Mouse (Mus musculus) gonadal fat pad, adult 2 months (tissue): ENCODE measurements at regions not wholly inside any gene's neighbourhood (a gene's known extent, or its start where the extent isn't known, plus 50 kb on each side); places are given as distances from the start of the nearest gene placed in this dataset.

Source experiments
- DNase-seq: peaks from one replicate; pipeline ENCODE4 v3.0.0-alpha.2; 2012; ENCODE audit warnings: low read depth

- no peak for DNase-seq
Observed at GRCm38 (mm10) chr9:25374161-25374560, 107.2 kb upstream of the Eepd1 start.

GRCm38 (mm10) chr9:25376209-25376608, 105.1 kb upstream of the Eepd1 start:
- no peak for DNase-seq

DNA sequence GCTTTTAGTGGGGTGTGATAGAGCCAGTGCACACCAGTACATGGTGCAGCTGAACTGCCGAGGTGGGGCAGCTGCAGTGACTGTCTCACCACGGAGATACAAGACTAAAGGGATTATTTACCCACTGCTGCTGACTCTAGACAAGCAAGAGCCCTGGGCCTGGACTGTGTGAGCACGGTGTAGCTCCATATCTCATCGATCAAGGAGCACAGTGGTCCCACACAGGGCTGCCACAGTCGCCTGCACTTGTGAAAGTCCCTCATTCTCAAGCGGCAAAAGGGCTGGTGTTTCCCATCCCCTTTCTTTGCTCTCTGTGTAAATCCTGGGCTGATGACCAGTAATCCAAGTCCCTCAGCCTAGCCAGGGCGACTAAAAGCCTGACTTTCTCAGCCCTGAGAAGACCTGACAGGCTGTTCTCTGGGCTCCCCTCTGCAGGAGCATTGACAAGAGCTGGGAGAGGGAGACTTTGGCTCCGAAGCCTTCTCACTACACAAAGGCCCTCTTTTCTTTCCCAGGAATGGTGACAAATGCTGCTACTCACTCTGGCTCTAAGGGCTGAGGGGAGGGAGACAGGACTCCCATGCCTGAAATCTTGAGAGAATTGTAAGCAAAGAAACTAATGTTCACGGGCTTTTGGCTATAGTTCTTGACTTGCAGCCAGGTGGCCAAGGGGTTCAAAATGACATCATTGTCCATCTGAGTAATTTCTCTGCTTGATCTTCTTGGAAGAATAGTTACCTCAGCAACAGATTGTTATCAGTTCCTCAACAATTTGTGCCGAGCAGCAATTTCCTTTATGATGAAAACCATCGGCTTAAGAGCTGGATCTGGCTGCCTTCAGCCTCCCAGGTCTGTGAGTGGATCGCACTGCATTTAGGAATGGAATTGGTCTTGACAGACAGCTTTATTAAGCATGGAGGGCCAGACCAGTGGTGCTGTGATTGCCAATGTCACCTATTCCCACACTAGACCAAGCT, 103.3 kb upstream of the Eepd1 start:
- DNase-seq, result no peak

- no peak for DNase-seq
Observed at GRCm38 (mm10) chr9:25385333-25385732, 96.0 kb upstream of the Eepd1 start.

DNA sequence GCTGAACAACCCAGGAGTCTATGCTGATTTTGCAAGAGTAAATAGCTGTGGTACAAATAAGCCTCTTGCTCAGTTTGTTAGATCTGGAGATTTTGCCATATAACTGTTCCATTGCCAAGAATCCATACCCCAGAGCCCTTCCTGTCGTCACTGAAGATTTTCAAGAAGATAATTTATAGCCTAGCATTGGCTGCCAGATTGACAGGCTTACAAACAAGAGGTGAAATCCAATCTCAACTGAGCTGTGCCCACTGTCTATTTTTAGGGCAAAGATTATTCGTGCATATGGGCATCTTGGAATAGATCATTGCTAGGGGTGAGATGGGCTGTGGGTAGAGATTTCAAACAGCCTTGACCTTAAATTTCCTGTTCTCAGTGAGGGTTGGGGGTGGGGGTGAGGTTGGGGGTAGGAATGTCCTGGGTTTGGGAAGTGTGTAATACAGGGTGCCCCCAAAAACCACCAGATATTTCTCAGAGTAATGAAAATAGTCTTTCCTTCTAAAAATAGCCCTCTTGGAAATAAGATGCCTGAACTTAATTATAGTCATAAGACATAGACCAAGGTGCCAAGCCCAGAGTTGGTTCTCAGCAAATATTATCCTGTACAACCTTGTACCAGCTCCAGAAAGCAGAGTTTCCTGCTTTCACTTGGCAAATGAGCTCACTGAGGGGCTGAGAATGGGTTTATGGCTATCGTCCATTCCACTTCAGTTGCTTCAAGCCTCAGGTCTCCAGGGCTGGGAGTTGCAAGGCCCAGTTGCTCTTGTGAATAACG, 93.3 kb upstream of the Eepd1 start:
- peak; percentile 40 for DNase-seq

DNA sequence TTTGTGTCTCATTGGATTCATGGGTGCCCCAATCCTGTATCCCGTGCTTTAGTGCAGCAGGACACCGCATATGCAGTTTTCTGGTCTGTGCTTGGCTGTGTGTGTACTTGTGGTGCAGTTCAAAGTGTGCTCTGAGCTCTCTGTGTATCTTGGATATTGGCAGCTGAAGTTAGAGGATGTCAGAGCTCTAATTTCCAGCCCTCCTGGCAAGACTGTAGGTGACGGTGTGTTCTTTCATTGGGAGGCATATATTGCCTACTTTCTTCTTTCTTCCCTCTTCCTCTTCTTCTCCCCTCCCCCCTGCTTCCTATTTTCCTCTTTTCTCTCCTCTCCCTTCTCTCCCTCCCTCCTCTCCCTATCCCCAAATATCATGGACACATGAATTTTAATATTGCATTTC, 92.0 kb upstream of the Eepd1 start:
- no peak for DNase-seq

- DNase-seq, result no peak
Observed at GRCm38 (mm10) chr9:25400647-25401335, 80.6 kb upstream of the Eepd1 start.

DNA sequence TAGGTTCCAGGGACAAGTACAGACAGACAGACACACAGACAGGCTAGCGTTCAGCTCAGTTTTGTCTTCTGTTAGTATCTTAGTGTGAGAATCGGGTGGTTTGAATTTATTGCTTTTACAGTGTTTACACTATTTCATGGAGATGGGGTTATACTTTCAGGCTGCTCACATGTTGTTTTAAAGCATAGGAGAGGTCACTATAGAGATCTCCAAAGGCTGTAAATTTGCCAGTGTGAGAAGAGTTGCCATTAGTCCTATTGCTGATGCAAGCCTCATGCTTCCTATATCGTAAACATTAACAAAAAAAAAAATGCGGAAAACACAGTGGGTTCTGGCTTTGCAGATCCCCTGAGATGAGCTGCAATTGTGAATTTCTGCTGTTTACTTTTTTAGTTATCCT, 75.5 kb upstream of the Eepd1 start:
- DNase-seq, result no peak

GRCm38 (mm10) chr9:25408518-25408917, 72.8 kb upstream of the Eepd1 start:
- no peak for DNase-seq

DNA sequence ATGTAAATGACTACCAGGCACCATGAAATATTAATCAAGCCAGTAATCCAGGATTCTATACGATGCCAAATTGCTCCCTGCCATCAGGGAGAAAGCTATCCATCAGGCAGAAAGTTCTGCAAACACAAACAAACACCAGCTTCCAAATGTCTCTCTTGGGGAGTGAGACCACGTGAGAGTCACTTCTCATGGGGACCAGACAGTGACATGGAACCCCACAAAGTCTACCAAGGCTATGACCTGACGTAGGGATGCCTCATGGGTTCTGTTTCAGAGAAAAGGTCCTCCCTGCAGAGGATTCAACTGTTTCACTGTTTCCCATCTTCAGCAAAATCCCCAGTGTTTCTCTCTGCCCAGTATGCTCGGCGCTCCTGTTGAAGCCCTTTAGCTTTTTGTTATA, 71.6 kb upstream of the Eepd1 start:
- no peak for DNase-seq

DNA sequence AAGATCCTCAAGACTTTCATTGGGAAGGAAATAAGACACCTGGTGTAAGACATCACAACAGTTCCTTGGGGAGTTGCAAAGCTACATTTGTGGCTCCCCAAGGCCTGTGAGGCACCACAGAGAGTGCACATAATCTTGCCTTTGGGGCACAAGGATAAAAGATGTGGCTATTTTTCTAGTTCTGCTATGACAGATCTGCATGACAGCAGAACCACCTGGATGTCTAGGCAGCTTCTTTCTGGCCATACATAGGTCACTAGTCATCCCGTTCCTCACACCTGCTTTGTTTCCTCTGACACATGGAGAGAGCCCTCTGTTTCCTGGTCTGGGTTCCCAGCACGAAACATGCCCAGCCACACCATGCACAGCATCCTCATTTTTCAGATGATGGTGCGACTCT, 67.5 kb upstream of the Eepd1 start:
- DNase-seq, result no peak

- no peak for DNase-seq
Observed at GRCm38 (mm10) chr9:25414315-25414714, 67.0 kb upstream of the Eepd1 start.

- no peak for DNase-seq
Observed at GRCm38 (mm10) chr9:25426941-25427340, 54.4 kb upstream of the Eepd1 start.

GRCm38 (mm10) chr9:25429450-25430213, 51.7 kb upstream of the Eepd1 start:
- no peak for DNase-seq
